Mouse (Mus musculus): Measurements from ENCODE around the gene Plpp1.

Gene Plpp1

DNA sequence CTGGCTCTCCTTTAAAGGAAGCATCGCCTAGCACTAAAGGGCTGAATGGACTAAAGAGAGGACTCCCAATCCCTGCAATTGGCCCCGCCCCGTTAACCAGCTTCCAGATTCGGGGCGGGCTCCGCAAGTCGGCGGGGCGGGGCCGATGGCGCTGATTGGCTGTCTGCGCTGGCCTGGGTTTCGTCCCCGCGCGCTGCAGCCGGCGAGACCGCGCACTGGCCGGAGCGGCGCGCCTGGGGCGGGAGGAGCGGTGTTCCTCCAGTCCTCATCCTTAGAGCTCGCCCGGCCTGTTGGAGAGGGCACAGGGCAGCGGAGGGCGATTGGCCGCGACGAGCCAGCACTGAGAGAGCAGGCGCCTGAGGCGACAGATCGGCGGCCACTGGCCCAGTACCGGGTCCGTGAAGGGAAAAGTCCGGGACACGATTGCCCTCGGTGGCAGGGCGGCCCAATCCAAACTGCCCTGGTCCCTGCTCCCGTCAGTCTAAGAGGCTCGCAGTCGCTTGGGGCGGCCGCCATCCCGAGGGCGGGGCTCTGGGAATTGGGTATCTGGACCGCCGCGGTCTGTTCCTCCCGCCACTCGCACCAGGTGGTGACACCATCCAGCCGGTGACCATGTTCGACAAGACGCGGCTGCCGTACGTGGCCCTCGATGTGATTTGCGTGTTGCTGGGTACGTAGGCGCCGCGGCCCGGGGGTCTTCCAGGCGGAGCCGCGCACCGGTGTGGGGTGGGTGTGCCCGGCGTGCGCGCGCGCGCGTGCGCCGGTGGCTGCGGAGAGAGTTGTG is at the start of gene Plpp1:
Gene Plpp1 (plus strand): TSS at position 196 of the 784 bp plus-strand sequence.
- no peak for DNase-seq (ENCODE audit: extremely low read depth, low read depth)

GRCm38 (mm10) chr13:112751454-112752308 is 48.9 kb upstream of the Plpp1 start:
- no peak for DNase-seq (ENCODE audit: extremely low read depth, low read depth)

DNA sequence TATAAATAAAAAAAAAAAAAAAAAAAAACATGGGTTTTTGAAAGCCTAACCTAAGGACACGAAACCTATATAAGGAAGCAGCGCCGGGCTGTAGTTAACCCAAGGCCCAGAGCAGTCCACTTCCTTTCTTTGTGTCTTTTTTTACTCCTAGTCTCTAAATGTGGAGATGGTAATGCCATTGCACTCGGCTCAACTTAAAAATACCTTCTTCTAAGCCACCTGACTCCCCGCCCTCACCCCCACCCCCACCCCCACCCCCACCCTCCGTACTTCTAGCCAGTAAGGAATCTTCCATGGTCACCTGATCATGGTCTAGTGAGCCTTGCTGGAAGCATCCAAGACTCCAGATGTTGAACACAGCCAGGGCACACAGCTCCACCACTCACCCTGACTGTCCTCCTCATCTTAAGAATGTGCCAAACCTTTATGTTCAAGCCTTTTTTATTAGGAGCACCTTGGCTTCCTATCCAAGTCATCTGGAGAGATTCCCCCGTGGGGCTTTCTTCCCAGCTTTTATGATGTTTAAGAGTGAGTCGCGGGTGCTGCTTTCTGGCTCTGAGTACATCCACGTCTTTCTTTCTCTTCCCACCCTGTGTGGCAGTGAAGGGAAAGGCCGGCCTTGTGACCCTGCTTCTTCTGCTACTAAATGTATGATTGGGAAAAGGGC is 48.1 kb upstream of the Plpp1 start:
- DNase-seq (ENCODE audit: extremely low read depth, low read depth): no peak

DNA sequence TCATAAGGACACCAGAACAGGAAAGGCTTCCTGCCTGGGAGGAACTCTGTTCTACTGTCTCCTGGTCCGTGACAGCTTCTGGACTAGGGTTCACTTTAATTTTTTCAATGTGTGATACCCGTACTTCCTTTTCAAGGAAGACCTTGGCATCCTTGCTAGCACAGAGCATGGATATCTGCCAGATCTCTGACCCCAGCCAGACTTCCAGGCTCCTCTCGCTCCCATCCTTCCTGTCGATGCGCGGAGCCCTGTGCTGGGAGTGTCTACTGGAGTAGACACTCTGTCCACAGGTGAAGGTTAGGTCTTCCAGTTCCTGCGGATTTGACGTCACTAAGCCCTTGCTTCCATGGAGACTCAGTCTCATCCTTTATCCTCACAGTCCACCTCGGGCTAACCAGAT is 47.1 kb upstream of the Plpp1 start:
- no peak for DNase-seq (ENCODE audit: extremely low read depth, low read depth)

GRCm38 (mm10) chr13:112754871-112755270 is 45.7 kb upstream of the Plpp1 start:
- no peak for DNase-seq (ENCODE audit: extremely low read depth, low read depth)

DNA sequence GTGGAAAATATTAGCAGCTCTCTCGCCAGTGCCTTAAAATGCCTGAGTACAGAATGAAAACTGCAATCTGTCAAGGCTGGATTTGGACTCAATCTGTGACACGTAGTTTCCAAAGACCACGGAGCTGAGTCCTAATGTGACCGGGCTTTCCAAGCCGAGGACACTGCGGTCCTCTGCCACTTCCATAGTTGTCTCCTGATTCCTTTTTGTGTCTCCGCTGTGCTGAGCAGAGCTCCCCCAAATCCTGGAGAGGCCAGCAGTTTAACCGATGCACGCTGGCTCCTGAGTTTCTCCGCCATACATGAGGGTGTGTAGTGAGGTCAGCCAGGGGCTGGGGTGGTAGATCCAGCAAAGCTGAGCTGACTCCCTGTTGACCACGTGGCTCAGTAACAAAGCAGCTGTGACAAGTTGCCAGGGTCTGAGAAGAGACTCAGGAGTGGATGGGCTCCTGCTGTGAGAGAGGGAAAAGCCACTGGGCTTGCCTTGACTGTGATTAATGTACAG is 45.0 kb upstream of the Plpp1 start:
- no peak for DNase-seq (ENCODE audit: extremely low read depth, low read depth)

- no peak for DNase-seq (ENCODE audit: extremely low read depth, low read depth)
Measured at GRCm38 (mm10) chr13:112757395-112757794, 43.2 kb upstream of the Plpp1 start.

DNA sequence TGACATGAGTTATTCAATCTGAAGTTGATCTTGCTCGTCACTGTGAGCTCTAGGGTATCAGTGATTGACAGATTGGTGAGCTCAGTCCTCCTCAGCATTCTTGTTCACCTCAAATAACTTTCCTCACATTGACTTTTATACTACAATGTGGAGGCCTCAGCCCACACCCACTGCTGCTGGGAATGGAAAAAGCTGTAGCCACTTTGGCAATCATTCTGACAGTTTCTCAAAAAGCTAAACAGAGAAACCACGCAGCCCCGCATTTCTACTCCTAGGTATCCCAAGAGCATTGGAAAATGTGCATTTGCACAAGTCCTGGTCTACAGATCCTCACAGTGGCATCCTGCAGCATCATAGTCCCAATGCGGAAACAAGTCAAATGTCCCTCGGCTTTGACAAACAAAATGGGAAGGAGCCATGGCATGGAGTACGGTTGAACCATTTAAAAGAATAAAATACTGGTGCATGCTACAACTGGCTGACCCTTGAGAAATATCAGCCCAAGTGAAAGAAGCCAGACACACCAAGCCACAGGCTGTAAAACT is 42.0 kb upstream of the Plpp1 start:
- DNase-seq (ENCODE audit: extremely low read depth, low read depth): no peak

DNA sequence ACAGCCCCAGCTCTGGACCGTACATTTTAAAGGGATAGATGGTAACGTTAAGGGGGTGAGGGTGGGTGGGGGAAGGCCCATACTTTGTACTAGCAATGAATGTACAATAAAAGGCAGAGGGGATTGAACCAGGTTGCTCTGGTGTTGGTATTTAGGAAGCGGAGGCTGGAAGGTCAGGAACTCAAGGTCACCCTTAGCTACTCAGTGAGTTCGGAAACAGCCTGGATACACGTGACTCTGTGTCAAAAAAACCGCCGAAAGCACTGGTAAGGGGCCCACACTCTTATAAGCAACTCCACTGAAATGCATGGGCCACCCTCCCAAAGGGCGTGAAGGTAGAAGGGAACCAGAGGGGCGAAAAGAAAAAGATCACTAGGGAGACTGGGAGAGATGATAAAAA is 41.2 kb upstream of the Plpp1 start:
- no peak for DNase-seq (ENCODE audit: extremely low read depth, low read depth)

- no peak for DNase-seq (ENCODE audit: extremely low read depth, low read depth)
Measured at GRCm38 (mm10) chr13:112759777-112760537, 40.6 kb upstream of the Plpp1 start.

- DNase-seq (ENCODE audit: extremely low read depth, low read depth): no peak
Measured at GRCm38 (mm10) chr13:112760538-112760881, 40.1 kb upstream of the Plpp1 start.

DNA sequence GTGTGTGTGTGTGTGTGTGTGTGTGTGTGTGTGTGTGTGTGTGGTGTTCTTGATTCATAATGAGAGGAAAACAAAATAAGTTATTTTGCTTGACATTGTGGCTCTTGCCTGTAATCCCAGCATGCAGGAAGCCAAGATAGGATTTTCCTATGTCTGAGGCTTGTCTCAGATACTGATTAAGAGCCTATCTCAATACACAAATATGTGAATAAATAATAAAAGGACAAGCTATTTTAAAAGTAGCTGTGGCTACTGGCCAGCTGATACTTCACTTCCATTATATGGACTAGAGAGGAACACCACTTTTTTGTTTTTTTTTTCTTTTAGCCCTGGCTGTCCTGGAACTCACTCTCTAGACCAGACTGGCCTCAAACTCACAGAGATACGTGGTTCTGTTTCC is 38.8 kb upstream of the Plpp1 start:
- no peak for DNase-seq (ENCODE audit: extremely low read depth, low read depth)

DNA sequence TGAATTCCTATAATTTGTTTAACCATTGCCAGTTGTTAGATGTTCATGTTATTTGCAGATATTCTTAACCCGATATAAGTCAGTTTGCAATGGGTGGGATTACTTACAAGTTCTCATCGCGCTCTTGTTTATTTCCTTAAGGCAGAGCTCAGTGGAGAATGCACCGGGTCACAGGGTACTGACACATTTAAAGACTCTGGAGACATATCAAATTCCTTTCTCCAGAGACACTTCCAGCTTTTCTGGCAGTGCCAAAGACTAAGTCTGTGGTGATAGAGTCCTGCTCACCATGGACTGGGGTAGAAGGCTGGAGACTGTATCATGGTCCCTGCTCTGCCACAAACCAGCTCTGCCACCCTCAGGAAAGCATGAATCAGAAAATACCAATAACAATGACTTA is 38.0 kb upstream of the Plpp1 start:
- DNase-seq (ENCODE audit: extremely low read depth, low read depth): no peak

DNA sequence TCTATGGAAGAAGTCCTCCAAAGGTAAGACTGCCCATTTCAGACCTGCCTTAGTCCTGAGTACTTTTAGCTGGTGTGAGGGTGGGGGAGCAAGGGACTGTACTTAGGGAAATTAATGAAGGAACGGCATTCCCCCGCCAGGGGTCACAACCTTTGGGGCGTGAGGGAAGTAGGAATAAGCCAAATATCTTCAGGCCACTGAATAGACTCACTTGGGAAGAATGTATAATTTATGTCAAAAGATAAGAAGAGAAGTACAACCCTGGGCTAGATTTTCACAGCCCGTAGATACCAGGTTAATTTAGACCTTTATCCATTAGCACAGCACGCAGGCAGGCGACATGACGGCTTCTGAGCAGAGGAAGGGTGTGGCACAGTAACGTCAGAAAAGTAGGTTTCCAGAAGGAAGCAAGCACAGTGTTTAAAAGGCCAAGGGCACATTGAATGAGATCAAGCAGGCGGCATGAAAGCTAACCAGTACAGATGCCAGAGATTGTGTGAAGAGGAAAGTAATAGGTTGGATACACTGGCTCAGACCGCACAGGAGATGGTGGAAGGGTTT is 37.0 kb upstream of the Plpp1 start:
- peak; percentile 54 for DNase-seq (ENCODE audit: extremely low read depth, low read depth)

- no peak for DNase-seq (ENCODE audit: extremely low read depth, low read depth)
Measured at GRCm38 (mm10) chr13:112764556-112764955, 36.0 kb upstream of the Plpp1 start.

GRCm38 (mm10) chr13:112765654-112766053 is 34.9 kb upstream of the Plpp1 start:
- DNase-seq (ENCODE audit: extremely low read depth, low read depth): peak; percentile 57

GRCm38 (mm10) chr13:112770528-112771328 is 29.9 kb upstream of the Plpp1 start:
- DNase-seq (ENCODE audit: extremely low read depth, low read depth): no peak

GRCm38 (mm10) chr13:112771447-112772208 is 29.0 kb upstream of the Plpp1 start:
- DNase-seq (ENCODE audit: extremely low read depth, low read depth): no peak

GRCm38 (mm10) chr13:112772252-112772651 is 28.3 kb upstream of the Plpp1 start:
- DNase-seq (ENCODE audit: extremely low read depth, low read depth): no peak
